Mouse (Mus musculus): ENCODE measurements around the gene Slc8a3.
"Not testable (repeated sequence)": the region's sequence is repeated elsewhere in the genome, so short reads cannot be mapped to it uniquely, and the experiment has no call there.

Gene Slc8a3

GRCm38 (mm10) chr12:81332875-81333421 is at the start of gene Slc8a3:
Gene Slc8a3 (minus strand): TSS chr12:81333180.
- no peak for DNase-seq (ENCODE audit: low read depth)

GRCm38 (mm10) chr12:81379364-81379763 is 46.4 kb upstream of the Slc8a3 start, which contains the start of gene Gm4787:
Gene Gm4787 (minus strand): TSS chr12:81379464.
- DNase-seq (ENCODE audit: low read depth): not testable (repeated sequence)

GRCm38 (mm10) chr12:81333841-81334240 is 861 bp upstream of the Slc8a3 start:
- no peak for DNase-seq (ENCODE audit: low read depth)

- no peak for DNase-seq (ENCODE audit: low read depth)
These were observed 774 bp downstream of the Slc8a3 start for GRCm38 (mm10) chr12:81331937-81332874.

- DNase-seq (ENCODE audit: low read depth): no peak
These were observed 1.8 kb downstream of the Slc8a3 start for GRCm38 (mm10) chr12:81331046-81331638.

GRCm38 (mm10) chr12:81324991-81325390 is 8.0 kb downstream of the Slc8a3 start:
- DNase-seq (ENCODE audit: low read depth): no peak

GRCm38 (mm10) chr12:81324116-81324515 is 8.9 kb downstream of the Slc8a3 start:
- DNase-seq (ENCODE audit: low read depth): no peak

- no peak for DNase-seq (ENCODE audit: low read depth)
These were observed 12.0 kb downstream of the Slc8a3 start for GRCm38 (mm10) chr12:81321021-81321420.

- DNase-seq (ENCODE audit: low read depth): no peak
These were observed 15.2 kb downstream of the Slc8a3 start for GRCm38 (mm10) chr12:81317811-81318210.

- DNase-seq (ENCODE audit: low read depth): no peak
These were observed 17.0 kb downstream of the Slc8a3 start for GRCm38 (mm10) chr12:81315953-81316352.

GRCm38 (mm10) chr12:81303626-81304025 is 29.4 kb downstream of the Slc8a3 start:
- DNase-seq (ENCODE audit: low read depth): no peak

- DNase-seq (ENCODE audit: low read depth): no peak
These were observed 38.4 kb downstream of the Slc8a3 start for GRCm38 (mm10) chr12:81294613-81295012.

- DNase-seq (ENCODE audit: low read depth): no peak
These were observed 54.9 kb downstream of the Slc8a3 start for GRCm38 (mm10) chr12:81278031-81278430.

GRCm38 (mm10) chr12:81274616-81275015 is 58.4 kb downstream of the Slc8a3 start:
- DNase-seq (ENCODE audit: low read depth): no peak

- DNase-seq (ENCODE audit: low read depth): no peak
These were observed 59.6 kb downstream of the Slc8a3 start for GRCm38 (mm10) chr12:81273333-81273732.

GRCm38 (mm10) chr12:81269246-81269645 is 63.7 kb downstream of the Slc8a3 start:
- DNase-seq (ENCODE audit: low read depth): no peak

GRCm38 (mm10) chr12:81262821-81263220 is 70.2 kb downstream of the Slc8a3 start:
- DNase-seq (ENCODE audit: low read depth): no peak

- DNase-seq (ENCODE audit: low read depth): no peak
These were observed 74.8 kb downstream of the Slc8a3 start for GRCm38 (mm10) chr12:81258215-81258614.

GRCm38 (mm10) chr12:81245411-81245810 is 87.6 kb downstream of the Slc8a3 start:
- DNase-seq (ENCODE audit: low read depth): no peak

GRCm38 (mm10) chr12:81244954-81245353 is 88.0 kb downstream of the Slc8a3 start:
- DNase-seq (ENCODE audit: low read depth): no peak

- DNase-seq (ENCODE audit: low read depth): no peak
These were observed 88.5 kb downstream of the Slc8a3 start for GRCm38 (mm10) chr12:81244492-81244891.

- no peak for DNase-seq (ENCODE audit: low read depth)
These were observed 91.3 kb downstream of the Slc8a3 start for GRCm38 (mm10) chr12:81241676-81242075.

- DNase-seq (ENCODE audit: low read depth): no peak
These were observed 91.9 kb downstream of the Slc8a3 start for GRCm38 (mm10) chr12:81241096-81241495.
